1 mouse cellular context compared by ENCODE assay signal in the genomic region with DNA sequence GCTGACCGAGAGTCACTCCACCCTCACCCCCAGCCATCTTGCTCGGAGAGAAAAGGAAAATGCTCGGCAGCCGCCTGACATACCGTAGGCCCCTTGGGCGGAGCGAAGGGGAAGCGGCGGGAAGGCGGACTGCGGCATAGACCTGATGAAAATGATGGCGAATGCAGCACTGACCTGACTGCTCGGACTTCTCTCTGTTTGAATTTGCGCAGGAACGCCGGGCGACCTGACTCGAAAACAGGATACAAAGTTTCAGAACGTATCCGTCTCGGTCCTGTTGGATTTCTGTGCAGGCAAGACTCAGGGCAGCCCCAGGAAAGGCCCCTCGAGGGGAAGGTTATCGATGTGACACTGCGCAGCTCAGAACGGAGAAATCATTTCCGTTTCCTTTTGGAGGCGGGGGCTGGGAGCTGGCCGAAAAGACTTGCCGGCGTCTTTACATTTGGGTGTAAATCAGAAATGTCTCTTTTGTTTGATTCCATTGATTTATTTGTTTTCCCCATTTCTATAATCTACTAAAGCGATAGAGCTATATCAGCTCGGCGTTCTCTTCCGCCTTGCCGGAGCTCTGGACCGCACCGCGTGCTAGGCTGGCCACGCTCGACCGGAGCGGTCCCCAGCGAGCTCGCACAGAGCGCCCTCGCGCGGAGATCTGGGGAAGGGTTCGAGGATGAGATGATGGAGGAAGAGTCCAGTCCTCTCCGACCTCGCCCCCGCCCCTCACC.
TF ChIP-seq lines count a peak whose summit lies in the region.

TSS of gene Eif2s3x (minus strand) at position 266 of the 725 bp plus-strand sequence.

TF ChIP-seq in CH12.LX, 34 proteins besides CTCF, POLR2A, EP300 and RAD21 (continued from another document):
- TF ChIP-seq POLR2AphosphoS2 (IDR thresholded peaks at IDR 0.05; ENCODE audit: low read depth, low read length) (no peak), USF2 (conservative IDR thresholded peaks at IDR 0.05; ENCODE audit: low read depth, low read length) (no peak), SMC3 (IDR thresholded peaks at IDR 0.05; ENCODE audit: low read depth, low read length) (peak; percentile 12; the same call in 1 of the 2 replicates), HCFC1 (IDR thresholded peaks at IDR 0.05; ENCODE audit: low read depth, low read length) (peak; percentile 84), NELFE (IDR thresholded peaks at IDR 0.05; ENCODE audit: low read depth, low read length) (peak; percentile 77), MAFK (IDR thresholded peaks at IDR 0.05; ENCODE audit: insufficient replicate concordance, low read length) (no peak), MXI1 (IDR thresholded peaks at IDR 0.05; ENCODE audit: low read depth, low read length) (peak; percentile 57; the same call in 1 of the 2 replicates), RCOR1 (conservative IDR thresholded peaks at IDR 0.05; ENCODE audit: low read depth, low read length) (no peak), BHLHE40 (IDR thresholded peaks at IDR 0.05; ENCODE audit: low read depth, low read length) (no peak), TBP (conservative IDR thresholded peaks at IDR 0.05; ENCODE audit: low read depth, low read length) (no peak), CHD1 (IDR thresholded peaks at IDR 0.05; ENCODE audit: low read depth, low read length) (no peak), MYC (IDR thresholded peaks at IDR 0.05; ENCODE audit: low read depth, low read length) (peak; percentile 99), MAX (IDR thresholded peaks at IDR 0.05; ENCODE audit: low read length) (peak; percentile 99), ZNF384 (IDR thresholded peaks at IDR 0.05; ENCODE audit: low read depth, low read length) (no peak), JUN (IDR thresholded peaks at IDR 0.05; ENCODE audit: insufficient read depth, low read depth, low read length) (no peak), PAX5 (IDR thresholded peaks at IDR 0.05; ENCODE audit: low read length) (no peak)
